In the genomic region with DNA sequence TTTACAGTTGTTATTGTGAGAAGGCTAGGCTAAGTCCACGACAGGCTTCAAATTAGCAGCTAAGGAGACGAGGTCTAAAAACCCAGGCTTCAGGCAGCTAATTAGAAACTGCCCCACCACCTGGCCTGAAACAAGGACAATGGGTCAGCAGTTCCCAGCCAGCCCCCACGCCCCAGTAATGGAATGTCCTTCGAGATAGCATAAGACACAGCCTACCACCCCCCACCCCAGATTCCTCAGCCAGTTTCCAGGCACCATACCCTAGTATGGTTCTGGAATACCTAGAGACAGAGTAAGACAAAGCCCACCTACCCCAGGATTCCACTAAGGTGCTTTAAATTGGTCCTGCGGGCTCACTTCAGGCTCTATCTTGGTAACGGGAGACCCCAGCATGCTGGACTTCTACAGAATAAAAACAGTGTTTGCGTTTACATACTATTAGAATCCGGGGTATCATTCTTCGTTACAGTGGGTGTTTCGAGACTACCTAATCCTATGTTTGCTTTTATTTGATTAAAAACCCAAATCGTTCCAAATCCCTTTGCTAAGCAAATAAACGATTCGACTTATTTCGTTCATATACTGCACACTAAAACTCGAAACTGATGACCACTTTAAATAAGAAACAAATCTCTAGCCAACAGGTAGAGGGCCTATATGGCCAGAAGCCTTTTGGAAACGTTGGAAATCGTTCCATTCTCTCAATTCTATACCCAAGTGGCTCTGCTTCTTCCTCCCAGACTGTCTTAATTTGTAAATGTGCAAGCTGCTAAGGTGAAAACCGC, we compare ENCODE assay signal across 8 mouse cellular contexts. TPM values are rescaled to one million over a fixed set of nuclear protein-coding genes. Genes with fewer than 3 reads are reported as not detected.
DNase-seq lines count a peak whose midpoint lies in the region; ATAC-seq and TF ChIP-seq lines count a peak whose summit lies in the region.

No protein-coding gene starts in this region.

- peaks cover 14% of the 10 kb centered on the region for H3K4me1 ChIP-seq in forebrain, embryonic 14.5 days (ENCODE audit: control insufficient read depth, insufficient read depth, low read length)
- 0 out of 2 replicates have a peak, but pooled peaks cover 3% of the 10 kb centered on the region for H3K4me1 ChIP-seq in stomach, postnatal 0 days (replicated peaks; ENCODE audit: control insufficient read depth, insufficient read depth)

- H3K9me3 ChIP-seq in forebrain, embryonic 14.5 days (replicated peaks; ENCODE audit: control insufficient read depth, low read length) = no peaks in the 10 kb centered on the region
- no peaks in the 10 kb centered on the region for H3K9me3 ChIP-seq in stomach, postnatal 0 days (ENCODE audit: control insufficient read depth, low read length)

- WGBS in forebrain, embryonic 14.5 days = 1% methylated on average over 18 of the region's 18 CpGs
- 2% methylated on average over 18 of the region's 18 CpGs for WGBS in stomach, postnatal 0 days

- H3K27ac ChIP-seq in forebrain, embryonic 14.5 days (ENCODE audit: low read depth, low read length) = peak overlapping the region; percentile 97
- H3K27ac ChIP-seq in stomach, postnatal 0 days (replicated peaks) = peak overlapping the region; percentile 99

- H3K36me3 ChIP-seq in forebrain, embryonic 14.5 days (ENCODE audit: control insufficient read depth, insufficient read depth, low read length) = peaks cover 9% of the 10 kb centered on the region
- no peaks in the 10 kb centered on the region for H3K36me3 ChIP-seq in stomach, postnatal 0 days (ENCODE audit: control insufficient read depth, insufficient read depth, low read length)

- no peaks in the 10 kb centered on the region for H3K27me3 ChIP-seq in forebrain, embryonic 14.5 days (replicated peaks; ENCODE audit: control insufficient read depth, insufficient read depth, low read length)
- H3K27me3 ChIP-seq in stomach, postnatal 0 days (ENCODE audit: control insufficient read depth, insufficient read depth, low read length) = no peaks in the 10 kb centered on the region

- no peak for TF ChIP-seq EP300 in stomach, postnatal 0 days (optimal IDR thresholded peaks at IDR 0.05)

- H3K9ac ChIP-seq in forebrain, embryonic 14.5 days (ENCODE audit: low read length) = peak overlapping the region; percentile 85
- H3K9ac ChIP-seq in stomach, postnatal 0 days (ENCODE audit: low read length) = peak overlapping the region; percentile 81

- peak; percentile 56 for DNase-seq in adrenal gland, postnatal 10 days
- no peak for DNase-seq in adrenal gland, postnatal 25 days
- DNase-seq in brain, adult 2 months (ENCODE audit: low read depth, low spot score) = peak; percentile 16
- peak; percentile 39 for DNase-seq in forebrain, embryonic 14.5 days (ENCODE audit: low spot score)
- peak; percentile 62 for DNase-seq in kidney, adult 9 months
- DNase-seq in lung, postnatal 25 days (ENCODE audit: low spot score) = peak; percentile 28
- DNase-seq in stomach, postnatal 0 days (ENCODE audit: low spot score) = peak; percentile 58
- no peak for DNase-seq in frontal cortex, postnatal 10 days (ENCODE audit: low spot score in 2 of 2)

- H3K4me3 ChIP-seq in forebrain, embryonic 14.5 days (ENCODE audit: low read depth, low read length) = peak overlapping the region; percentile 93
- H3K4me3 ChIP-seq in stomach, postnatal 0 days (ENCODE audit: low read depth, low read length) = peak overlapping the region; percentile 94

- peak overlapping the region; percentile 75 for H3K4me2 ChIP-seq in forebrain, embryonic 14.5 days (ENCODE audit: low read length)
- H3K4me2 ChIP-seq in stomach, postnatal 0 days (replicated peaks; ENCODE audit: low read depth) = peak overlapping the region; percentile 71

- TF ChIP-seq CTCF in stomach, postnatal 0 days (IDR thresholded peaks at IDR 0.05; ENCODE audit: low read depth) = 0 out of 2 replicates have a peak, but pooled peaks have one; percentile 10

- ATAC-seq in forebrain, embryonic 14.5 days = no peak
- no peak for ATAC-seq in stomach, postnatal 0 days (ENCODE audit: low FRiP score, low TSS enrichment)

RNA-seq across cellular contexts. Expression of gene Hnrnpa3, which starts 1.0 kb away (rescaled TPM):
- total RNA-seq in adrenal gland, postnatal 10 days (2021) = 100 to 1,000 TPM; 358 to 456 TPM
- 426 and 454 TPM in 2 replicates for total RNA-seq in adrenal gland, postnatal 25 days (2021)
- 182 and 209 TPM in 2 replicates for polyA plus RNA-seq in forebrain, embryonic 14.5 days (2014; fragmentation: Nextera tagmentation; extraction: Ambion mirVana)
- polyA plus RNA-seq in stomach, postnatal 0 days (2015; fragmentation: Nextera tagmentation; extraction: Ambion mirVana) = 116 and 127 TPM in 2 replicates

RNA-seq across cellular contexts. Expression of gene Nfe2l2, which starts 46.3 kb away (rescaled TPM):
- total RNA-seq in adrenal gland, postnatal 10 days (2021) = 10 to 100 TPM; 79.2 to 94.0 TPM
- total RNA-seq in adrenal gland, postnatal 25 days (2021) = 106 TPM in 2 replicates
- polyA plus RNA-seq in forebrain, embryonic 14.5 days (2014; fragmentation: Nextera tagmentation; extraction: Ambion mirVana) = 17.7 and 17.9 TPM in 2 replicates
- polyA plus RNA-seq in stomach, postnatal 0 days (2015; fragmentation: Nextera tagmentation; extraction: Ambion mirVana) = 125 and 144 TPM in 2 replicates

Comparison
In these comparisons a context has a peak if more than half of its experiments do, and no peak if none do; other contexts are left out.
1. DNase-seq: peak in adrenal gland, postnatal 10 days (single experiment), brain, adult 2 months (single experiment), forebrain, embryonic 14.5 days (single experiment), kidney, adult 9 months (single experiment), lung, postnatal 25 days (single experiment) and stomach, postnatal 0 days (single experiment); none in adrenal gland, postnatal 25 days (single experiment) and frontal cortex, postnatal 10 days (0 of 2).